In the genomic region with DNA sequence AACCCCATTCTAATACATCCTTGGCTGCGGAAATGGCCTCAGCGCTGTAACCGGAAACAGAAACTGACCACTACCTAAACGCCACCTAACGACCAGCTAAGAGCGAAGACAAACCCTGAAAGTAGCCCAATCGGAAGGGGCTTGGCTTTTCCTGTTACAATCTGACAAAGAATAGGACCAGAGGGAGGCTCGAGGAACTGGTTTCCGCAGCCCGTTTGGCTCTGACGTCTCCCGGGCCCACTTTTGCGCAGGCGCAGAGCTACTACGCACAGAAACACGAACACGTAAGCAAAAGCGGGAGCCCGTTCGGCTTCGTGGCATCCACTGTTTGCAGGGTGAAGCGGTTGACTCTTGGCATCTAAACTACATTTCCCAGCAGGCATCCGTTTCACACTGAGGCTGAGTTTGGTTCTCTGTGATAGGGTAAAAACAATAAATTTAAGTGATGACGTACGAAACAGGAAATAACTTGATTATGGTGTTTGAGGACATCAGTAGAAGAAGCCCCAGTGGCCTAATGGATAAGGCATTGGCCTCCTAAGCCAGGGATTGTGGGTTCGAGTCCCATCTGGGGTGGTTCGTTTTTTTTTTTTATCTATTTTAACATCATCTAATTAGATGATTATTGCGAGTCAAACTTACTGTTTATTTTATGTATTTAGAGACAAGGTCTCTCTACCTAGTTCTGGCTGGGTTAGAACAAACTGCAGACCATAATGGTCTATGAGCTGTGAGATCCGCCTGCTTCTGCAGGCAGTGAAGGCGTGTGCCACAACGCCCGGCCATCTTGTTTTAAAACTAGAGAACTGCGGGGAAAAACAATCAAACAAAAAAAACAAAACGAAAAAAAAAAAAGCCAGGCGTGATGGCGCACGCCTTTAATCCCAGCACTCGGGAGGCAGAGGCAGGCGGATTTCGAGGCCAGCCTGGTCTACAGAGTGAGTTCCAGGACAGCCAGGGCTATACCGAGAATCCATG, we compare ENCODE assay signal across 8 mouse cellular contexts. TPM values are rescaled to one million over a fixed set of nuclear protein-coding genes. Genes with fewer than 3 reads are reported as not detected.
A peak's percentile ranks its signal among the peaks of the same experiment; 100 is the strongest.
DNase-seq lines count a peak whose midpoint lies in the region; ATAC-seq lines count a peak whose summit lies in the region.

A gene (plus strand): TSS at position 75 of the 978 bp plus-strand sequence.

- DNase-seq in NIH3T3 (ENCODE audit: low read depth), result peak; percentile 99
- peak; percentile 98 to 99 for DNase-seq in cerebellum, postnatal 10 days
- DNase-seq in frontal cortex, postnatal 10 days (ENCODE audit: low spot score in 2 of 2), result peak; percentile 98 to 99
- peak; percentile 98 to 99 for DNase-seq in layer of hippocampus, postnatal 14 days (ENCODE audit: low spot score in 2 of 2)
- DNase-seq in lung, postnatal 14 days, result peak; percentile 96
- DNase-seq in retina, adult 2 months (ENCODE audit: low read depth, low spot score), result peak; percentile 99
- peak; percentile 94 to 98 for DNase-seq in thymus, postnatal 36 days

- H3K9me3 ChIP-seq in hindbrain, embryonic 12.5 days (replicated peaks), result no peaks in the 10 kb centered on the region

- H3K9ac ChIP-seq in hindbrain, embryonic 12.5 days, result peak within 1 kb of the TSS; percentile 78

- ATAC-seq in hindbrain, embryonic 12.5 days (ENCODE audit: low FRiP score), result peak; percentile 92

- peaks cover 13% of the 10 kb centered on the region for H3K4me1 ChIP-seq in hindbrain, embryonic 12.5 days

- 5% methylated on average over 41 of the region's 41 CpGs for WGBS in hindbrain, embryonic 12.5 days

- peak within 1 kb of the TSS; percentile 72 for H3K4me3 ChIP-seq in hindbrain, embryonic 12.5 days

- H3K4me2 ChIP-seq in hindbrain, embryonic 12.5 days (replicated peaks), result peak within 1 kb of the TSS; percentile 75

- H3K27me3 ChIP-seq in hindbrain, embryonic 12.5 days, result no peaks in the 10 kb centered on the region

- peak within 1 kb of the TSS; percentile 85 for H3K27ac ChIP-seq in hindbrain, embryonic 12.5 days

- no peaks in the 10 kb centered on the region for H3K36me3 ChIP-seq in hindbrain, embryonic 12.5 days

RNA-seq across cellular contexts. Expression of the gene that starts here (rescaled TPM):
- polyA plus RNA-seq in hindbrain, embryonic 12.5 days (2016; fragmentation: Nextera tagmentation; extraction: Ambion mirVana), result 100 and 122 TPM in 2 replicates
- 10 to 100 TPM; 52.0 to 55.9 TPM for total RNA-seq in layer of hippocampus, postnatal 14 days (2021)

Comparison
In these comparisons a context has a peak if more than half of its experiments do, and no peak if none do; other contexts are left out.
1. Peak in every context shown above with its lines: DNase-seq, ATAC-seq, H3K4me3 ChIP-seq and H3K27ac ChIP-seq.